Mouse (Mus musculus) G1E (cell line): Measurements from ENCODE around the gene Slc25a21. TPM values are rescaled to one million over a fixed set of nuclear protein-coding genes. Genes with fewer than 3 reads are reported as not detected.
A peak's percentile ranks its signal among the peaks of the same experiment; 100 is the strongest.

ENCODE experiments used
- ATAC-seq: 2 replicates; pipeline ENCODE4 v1.8.0; 2016; ENCODE audit warnings: mild to moderate bottlenecking; ENCODE audit not compliant: insufficient number of reproducible peaks, poor library complexity, low FRiP score, severe bottlenecking; ENCODE audit errors: extremely low read depth
- DNase-seq: peaks from one replicate; pipeline ENCODE4 v3.0.0; 2012; ENCODE audit warnings: low spot score
- H3K27me3 ChIP-seq: 2 replicates; pipeline ENCODE4 v1.6.1; 2012; ENCODE audit warnings: mild to moderate bottlenecking, low read length, inconsistent platforms; ENCODE audit not compliant: insufficient read depth
- H3K36me3 ChIP-seq: replicated peaks from 2 replicates; pipeline ENCODE3; 2012; ENCODE audit warnings: mild to moderate bottlenecking, inconsistent platforms
- H3K4me1 ChIP-seq: 2 replicates; pipeline ENCODE4 v1.6.1; 2012; ENCODE audit warnings: low read depth, low read length, inconsistent platforms, mixed read lengths; ENCODE audit not compliant: insufficient read depth
- H3K4me3 ChIP-seq: 2 replicates; pipeline ENCODE4 v1.5.1; 2012; ENCODE audit warnings: low read depth, mild to moderate bottlenecking, inconsistent platforms, low read length, moderate library complexity, mixed read lengths
- H3K9me3 ChIP-seq: replicated peaks from 2 replicates; pipeline ENCODE4 v1.6.1; 2012; ENCODE audit warnings: inconsistent platforms
- CTCF ChIP-seq: IDR thresholded peaks from 2 replicates; pipeline ENCODE4 v1.5.1; 2012; ENCODE audit warnings: low read depth, low read length, inconsistent platforms, mixed read lengths
- GATA1 ChIP-seq: IDR thresholded peaks from 2 replicates; pipeline ENCODE4 v1.6.1; 2012; ENCODE audit warnings: borderline replicate concordance, low read length, inconsistent platforms, mixed read lengths
- GATA2 ChIP-seq: IDR thresholded peaks from 2 replicates; pipeline ENCODE4 v1.6.1; 2012; ENCODE audit warnings: low read depth, low read length, inconsistent platforms, borderline replicate concordance
- POLR2AphosphoS5 ChIP-seq: IDR thresholded peaks from 2 replicates; pipeline ENCODE4 v1.6.1; 2012; ENCODE audit warnings: low read depth, low read length, inconsistent platforms; ENCODE audit not compliant: insufficient replicate concordance
- TAL1 ChIP-seq: conservative IDR thresholded peaks from 2 replicates; pipeline ENCODE4 v1.6.1; 2012; ENCODE audit warnings: low read depth, low read length, inconsistent platforms, mixed read lengths
- polyA plus RNA-seq: library from polyadenylated mRNA; stranded (reverse); fragments of >175 nt; gene quantifications from 2 replicates; pipeline ENCODE4 v1.2.3, GENCODE M21; 2012
- total RNA-seq, 2 experiments: library from RNA; stranded (forward) in 1 of 2; stranded (reverse) in 1 of 2; fragments of 200-1000 nt in 1 of 2; fragments of >200 nt in 1 of 2; fragmentation: Nextera tagmentation in 1 of 2; gene quantifications; 2 replicates each; pipeline ENCODE4 v1.2.3; 2014 to 2017

Slc25a21 gene
- total and polyA plus RNA-seq, 3 experiments = 9.7 to 32.0 (median 14.6) TPM

DNA sequence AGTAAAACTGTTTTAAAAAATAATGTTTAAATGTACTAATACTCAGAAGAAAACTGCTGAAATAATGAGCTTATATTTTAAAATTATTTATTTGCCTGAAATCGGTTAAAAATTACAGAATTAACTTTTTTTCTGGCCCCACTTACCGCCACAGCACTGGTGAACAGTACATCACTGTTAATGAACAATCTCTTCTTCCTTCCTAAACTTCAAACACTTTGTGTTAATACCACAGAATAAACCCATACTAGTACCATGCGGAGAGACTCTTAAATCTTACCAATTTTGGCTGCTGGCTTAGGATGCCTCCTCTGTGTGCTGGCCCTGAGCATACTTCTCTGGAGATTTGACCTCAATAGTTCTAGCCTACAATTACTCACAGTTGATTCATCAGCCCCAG lies 4.6 kb upstream of the Slc25a21 start:
- Histone ChIP-seq H3K4me1 (peaks cover 27% of the 10 kb centered on the region), H3K9me3 (no peaks in the 10 kb centered on the region), H3K36me3 (peaks cover 3% of the 10 kb centered on the region), H3K27me3 (no peaks in the 10 kb centered on the region), H3K4me3 (no peak overlapping the region)
- no peak for TF ChIP-seq POLR2AphosphoS5
- no peak for TF ChIP-seq GATA1
- no peak for TF ChIP-seq TAL1
- TF ChIP-seq CTCF = no peak
- TF ChIP-seq GATA2 = no peak
- ATAC-seq (no peak), DNase-seq (no peak)

DNA sequence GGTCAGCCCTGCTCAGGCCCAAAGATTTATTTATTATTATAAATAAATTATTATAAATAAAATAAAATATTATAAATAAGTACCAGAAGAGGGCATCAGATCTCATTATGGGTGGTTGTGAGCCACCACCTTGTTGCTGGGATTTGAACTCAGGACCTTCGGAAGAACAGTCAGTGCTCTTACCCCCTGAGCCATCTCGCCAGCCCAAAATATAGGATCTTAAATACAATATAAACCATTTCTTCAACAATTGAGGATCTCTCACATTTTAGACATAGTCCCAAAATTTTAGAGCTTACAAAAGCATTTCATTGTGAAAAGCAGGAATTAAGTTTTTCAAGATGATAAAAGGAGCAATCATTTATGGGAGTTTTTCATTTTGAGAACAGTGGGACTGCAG lies 2.2 kb upstream of the Slc25a21 start:
- Histone ChIP-seq H3K27me3 (no peaks in the 10 kb centered on the region), H3K4me1 (peaks cover 39% of the 10 kb centered on the region), H3K36me3 (peaks cover 3% of the 10 kb centered on the region), H3K4me3 (no peak overlapping the region), H3K9me3 (no peaks in the 10 kb centered on the region)
- DNase-seq = no peak
- no peak for TF ChIP-seq GATA1
- TF ChIP-seq POLR2AphosphoS5 = no peak
- no peak for TF ChIP-seq TAL1
- TF ChIP-seq CTCF = no peak
- no peak for TF ChIP-seq GATA2
- no peak for ATAC-seq

- Histone ChIP-seq H3K9me3 (no peaks in the 10 kb centered on the region), H3K4me1 (peaks cover 47% of the 10 kb centered on the region), H3K4me3 (peak overlapping the region; percentile 44; the same call in 1 of the 2 replicates), H3K36me3 (peaks cover 3% of the 10 kb centered on the region), H3K27me3 (no peaks in the 10 kb centered on the region)
- no peak for DNase-seq
- ATAC-seq = no peak
- 0 out of 2 replicates have a peak, but pooled peaks have one; percentile 41 for TF ChIP-seq POLR2AphosphoS5
- TF ChIP-seq TAL1 = no peak
Measured at GRCm38 (mm10) chr12:57198269-57198668, 997 bp upstream of the Slc25a21 start.

GRCm38 (mm10) chr12:57196608-57197362 lies 487 bp downstream of the Slc25a21 start:
- peaks cover 9% of the 10 kb centered on the region for H3K36me3 ChIP-seq
- H3K9me3 ChIP-seq = no peaks in the 10 kb centered on the region
- DNase-seq (peak; percentile 62), ATAC-seq (peak; percentile 16)
- TF ChIP-seq GATA2 = no peak
- no peak for TF ChIP-seq TAL1
- no peak for TF ChIP-seq POLR2AphosphoS5
- TF ChIP-seq CTCF = no peak
- no peak for TF ChIP-seq GATA1
- H3K4me3 ChIP-seq = peak overlapping the region; percentile 76
- H3K4me1 ChIP-seq = peaks cover 51% of the 10 kb centered on the region
- H3K27me3 ChIP-seq = no peaks in the 10 kb centered on the region

DNA sequence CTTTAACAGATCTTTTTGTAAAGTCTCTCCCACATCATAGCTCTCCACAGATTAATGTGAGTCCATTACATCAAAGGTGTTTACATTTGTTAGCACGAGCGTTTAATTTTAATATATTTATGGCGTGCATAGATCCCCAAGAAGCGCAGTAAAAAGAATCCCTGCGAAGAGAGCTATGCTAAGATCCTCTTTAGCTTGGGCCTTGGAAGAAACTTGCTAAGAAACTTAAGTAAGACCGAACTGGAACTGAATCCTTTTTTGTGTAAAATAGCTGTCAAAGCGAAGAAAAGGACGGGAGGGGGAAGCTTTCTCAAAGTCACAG lies 1.0 kb downstream of the Slc25a21 start:
- ATAC-seq (no peak), DNase-seq (no peak)
- no peaks in the 10 kb centered on the region for H3K27me3 ChIP-seq
- H3K4me3 ChIP-seq = peak overlapping the region; percentile 76
- H3K4me1 ChIP-seq = peaks cover 48% of the 10 kb centered on the region
- no peaks in the 10 kb centered on the region for H3K9me3 ChIP-seq
- peaks cover 14% of the 10 kb centered on the region for H3K36me3 ChIP-seq
- TF ChIP-seq GATA1 (no peak), TAL1 (no peak), GATA2 (no peak), POLR2AphosphoS5 (no peak), CTCF (no peak)

DNA sequence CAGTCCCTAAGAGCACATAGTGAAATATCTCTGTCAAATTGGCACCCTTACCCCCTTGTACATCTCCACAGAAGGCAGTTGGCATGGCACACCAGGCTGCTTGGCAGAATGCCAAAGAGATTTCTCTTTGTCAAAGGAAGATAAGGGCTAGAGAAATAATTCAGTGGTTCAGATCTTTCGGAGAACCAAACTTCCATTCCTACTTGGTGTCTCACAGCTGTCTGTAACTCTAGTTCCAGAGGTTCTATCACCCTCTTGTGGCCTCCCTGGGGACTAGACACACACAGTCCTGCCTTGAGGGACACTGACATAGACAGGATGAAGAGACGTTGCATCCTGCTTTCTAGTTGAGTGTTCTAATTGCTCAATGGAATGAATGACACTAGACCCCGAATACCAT lies 2.7 kb downstream of the Slc25a21 start:
- TF ChIP-seq CTCF (peak; percentile 79), POLR2AphosphoS5 (no peak)
- DNase-seq = peak; percentile 76

GRCm38 (mm10) chr12:57187032-57187431 lies 10.2 kb downstream of the Slc25a21 start:
- DNase-seq (no peak), ATAC-seq (no peak)
- peaks cover 15% of the 10 kb centered on the region for H3K4me1 ChIP-seq
- H3K27me3 ChIP-seq = no peaks in the 10 kb centered on the region
- TF ChIP-seq GATA2 = no peak
- no peak for TF ChIP-seq CTCF
- no peak for TF ChIP-seq POLR2AphosphoS5
- no peak for TF ChIP-seq TAL1
- no peak for TF ChIP-seq GATA1
- H3K4me3 ChIP-seq = no peak overlapping the region
- H3K9me3 ChIP-seq = no peaks in the 10 kb centered on the region
- H3K36me3 ChIP-seq = peaks cover 16% of the 10 kb centered on the region

More for the DNA sequence above, 2.7 kb downstream of the Slc25a21 start:
- peak; percentile 67 for ATAC-seq
- no peaks in the 10 kb centered on the region for H3K27me3 ChIP-seq
- no peaks in the 10 kb centered on the region for H3K9me3 ChIP-seq
- peaks cover 45% of the 10 kb centered on the region for H3K4me1 ChIP-seq
- H3K36me3 ChIP-seq = peaks cover 19% of the 10 kb centered on the region
- peak overlapping the region; percentile 28; the same call in 1 of the 2 replicates for H3K4me3 ChIP-seq
